Mouse (Mus musculus) erythroblast, adult 5-6 weeks (primary cell): ENCODE results near the gene Osbpl10. TPM values are rescaled to one million over a fixed set of nuclear protein-coding genes. Genes with fewer than 3 reads are reported as not detected.

Source experiments
- ATAC-seq: replicated peaks from 2 replicates; pipeline ENCODE4 v1.8.0; 2016; ENCODE audit warnings: moderate number of reproducible peaks, mild to moderate bottlenecking, moderate TSS enrichment, inconsistent platforms; ENCODE audit not compliant: poor library complexity, low FRiP score, severe bottlenecking
- total RNA-seq, 2 experiments: library from RNA; stranded (forward) in 1 of 2; stranded (reverse) in 1 of 2; fragments of 150-400 nt in 1 of 2; fragments of 200-764, 138-1000 nt in 1 of 2; gene quantifications; 2 replicates each; pipeline versions ENCODE4 v1.2.3 to v1.2.4; 2015 to 2017; ENCODE audit warnings: low replicate concordance in 2 of 2

Gene Osbpl10
- total RNA-seq, 2 experiments from 2014 or later: not detected

DNA sequence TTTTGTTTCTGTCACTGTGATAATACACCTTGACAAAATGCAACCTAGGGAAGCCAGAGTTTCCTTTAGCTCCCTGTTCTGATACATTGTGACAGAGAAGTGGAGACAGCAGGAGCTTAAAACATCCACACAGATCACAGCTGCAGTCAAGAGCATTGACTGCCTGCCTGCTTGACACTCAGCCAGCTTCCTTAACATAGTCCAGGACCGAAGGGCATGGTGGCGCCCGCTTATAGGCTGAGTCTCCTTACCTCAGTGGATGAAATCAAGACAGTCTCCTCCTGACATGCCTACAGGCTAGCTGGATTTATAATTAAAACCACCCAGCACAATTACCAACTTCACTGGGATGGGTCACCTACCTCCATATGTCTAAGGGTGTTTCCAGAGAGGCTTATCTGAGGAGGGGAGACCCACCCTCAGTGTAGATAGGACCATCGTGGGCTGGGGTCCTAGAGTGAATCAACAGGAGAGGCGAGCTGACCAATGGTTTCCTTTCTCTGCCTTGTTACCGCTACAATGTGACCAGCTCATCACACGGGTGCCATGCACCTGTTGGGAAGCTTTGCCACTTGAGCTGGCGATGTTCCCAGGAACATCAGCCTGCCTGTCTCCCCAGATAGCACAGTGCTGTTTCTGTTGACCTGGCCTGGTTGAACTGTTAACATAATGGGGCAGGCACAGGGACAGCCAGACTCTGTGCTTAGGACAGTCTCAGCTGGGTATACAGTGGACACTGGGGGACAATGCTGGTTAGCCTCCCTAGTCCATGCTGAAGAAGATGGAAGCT lies 76.9 kb downstream of the Osbpl10 start:
- no peak for ATAC-seq

DNA sequence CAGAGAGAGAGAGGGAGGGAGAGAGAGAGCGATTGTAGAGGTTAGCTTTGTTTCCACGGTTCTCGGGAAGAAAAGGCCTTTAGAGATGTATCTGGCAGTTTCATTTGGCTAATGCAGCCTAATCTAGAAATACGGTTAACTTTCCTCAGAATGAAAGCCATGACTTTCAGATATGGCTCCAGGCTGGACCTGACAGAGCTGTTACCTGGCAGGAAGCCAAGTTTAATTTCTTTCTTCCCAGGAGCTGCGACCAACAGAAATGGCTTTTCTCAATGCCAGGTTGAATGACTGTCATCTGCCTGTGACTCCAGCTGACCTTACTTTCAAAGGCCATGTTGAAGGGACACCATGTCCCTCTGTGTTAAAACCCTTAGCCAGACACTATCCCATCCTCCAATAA lies 80.4 kb downstream of the Osbpl10 start:
- no peak for ATAC-seq

DNA sequence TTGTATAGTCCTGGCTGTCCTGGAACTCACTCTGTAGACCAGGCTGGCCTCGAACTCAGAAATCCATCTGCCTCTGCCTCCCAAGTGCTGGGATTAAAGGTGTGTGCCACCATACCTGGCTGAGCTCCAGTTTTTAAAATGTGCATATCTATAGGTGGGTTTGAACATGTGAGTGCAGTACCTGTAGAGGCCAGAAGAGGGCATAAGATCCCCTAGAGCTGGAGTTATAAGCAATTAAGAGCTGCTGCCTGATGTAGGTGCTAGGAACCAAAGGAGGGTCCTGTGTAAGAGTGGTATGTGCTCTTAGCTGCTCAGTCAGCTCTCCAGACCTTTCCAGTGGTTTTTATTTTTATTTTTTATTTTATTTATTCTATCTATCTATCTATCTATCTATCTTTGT lies 86.5 kb downstream of the Osbpl10 start:
- no peak for ATAC-seq

DNA sequence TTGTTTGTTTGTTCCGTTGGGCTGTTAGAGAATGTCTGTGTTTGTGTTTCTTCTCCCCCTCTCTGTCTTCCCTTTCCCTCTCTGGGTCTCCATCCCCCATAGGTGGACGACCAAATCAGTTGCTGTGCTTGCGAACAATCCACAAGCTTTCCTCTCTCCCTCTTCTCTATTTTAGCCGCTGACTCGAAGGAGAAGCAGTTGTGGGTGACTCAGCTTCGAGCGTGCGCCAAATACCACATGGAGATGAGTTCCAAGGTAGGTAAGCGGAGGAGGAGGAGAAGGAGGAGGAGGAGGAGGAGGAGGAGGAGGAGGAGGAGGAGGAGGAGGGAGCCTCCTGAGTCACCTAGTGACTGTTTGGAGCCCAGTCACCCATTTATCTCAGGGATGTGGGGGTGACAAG lies 88.7 kb downstream of the Osbpl10 start:
- no peak for ATAC-seq

DNA sequence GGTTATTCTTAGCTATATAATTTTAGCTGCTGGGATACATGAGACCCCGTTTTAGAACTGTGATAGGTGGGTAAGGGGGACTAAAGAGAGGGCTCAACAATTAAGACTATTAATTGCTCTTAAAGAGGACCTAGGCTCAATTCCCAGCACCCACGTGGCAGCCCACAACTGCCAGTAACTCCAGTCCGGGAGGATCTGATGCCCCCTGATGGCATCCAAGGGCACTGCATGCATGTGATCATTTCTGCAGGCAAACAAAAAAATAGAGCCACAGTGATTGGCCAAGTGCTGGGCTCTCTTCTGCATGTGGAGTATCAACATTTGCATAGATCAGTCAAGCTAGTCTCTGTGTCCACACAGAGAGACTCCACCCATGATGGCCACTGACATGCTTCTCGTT lies 96.8 kb downstream of the Osbpl10 start:
- ATAC-seq: no peak

DNA sequence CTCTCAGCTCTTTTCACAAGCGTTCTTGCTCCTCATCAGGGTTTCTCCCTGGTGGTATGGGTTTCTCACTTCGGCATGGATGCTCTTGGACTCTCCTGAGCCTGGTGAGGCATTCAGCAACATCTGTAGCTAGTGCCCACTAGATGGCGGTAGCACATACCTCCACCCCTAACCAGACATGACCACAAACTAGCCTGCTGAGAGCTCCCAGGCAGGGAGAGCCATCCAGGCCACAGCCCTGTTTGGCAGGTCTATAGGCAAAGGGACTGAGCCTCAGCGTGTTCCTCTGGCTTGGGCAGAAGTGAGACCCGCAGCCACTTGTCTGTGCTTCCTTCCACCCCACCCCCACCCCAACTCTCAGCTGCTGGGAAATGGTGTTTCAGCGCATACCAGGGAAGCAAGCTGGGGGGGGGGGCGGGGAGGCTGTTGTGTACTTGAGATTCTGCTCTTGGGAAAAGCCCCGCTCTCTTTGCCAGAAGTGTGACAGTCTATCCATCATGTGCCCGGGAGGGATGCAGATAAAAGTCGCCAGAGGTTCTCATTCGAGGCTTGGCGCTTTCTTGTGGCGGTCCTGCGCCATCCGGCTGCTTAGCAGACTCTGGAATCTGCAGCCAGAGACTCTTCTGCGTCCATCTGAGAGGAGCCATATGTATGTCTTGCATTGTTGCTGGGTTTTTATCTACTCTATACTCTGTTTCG lies 110.1 kb downstream of the Osbpl10 start:
- ATAC-seq: no peak

DNA sequence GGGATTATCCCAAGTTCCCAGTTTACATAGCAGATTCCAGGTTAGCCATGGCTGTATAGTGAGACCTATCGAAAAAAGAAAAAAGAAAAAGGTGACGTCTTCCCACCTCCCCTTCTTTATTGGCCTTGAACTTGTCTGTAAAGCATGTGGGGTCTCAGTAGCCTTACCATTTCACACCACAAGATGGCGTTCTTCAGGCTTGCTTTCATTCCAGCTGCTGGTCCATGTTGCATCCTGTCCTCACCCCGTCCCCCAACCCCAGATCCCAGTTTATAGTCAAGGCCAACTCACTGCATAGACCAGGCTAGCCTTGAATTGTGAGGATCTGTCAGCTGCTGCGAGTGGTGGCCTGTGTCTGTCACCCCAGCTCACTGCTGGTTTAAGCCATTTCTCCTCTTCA lies 111.3 kb downstream of the Osbpl10 start:
- ATAC-seq: no peak

DNA sequence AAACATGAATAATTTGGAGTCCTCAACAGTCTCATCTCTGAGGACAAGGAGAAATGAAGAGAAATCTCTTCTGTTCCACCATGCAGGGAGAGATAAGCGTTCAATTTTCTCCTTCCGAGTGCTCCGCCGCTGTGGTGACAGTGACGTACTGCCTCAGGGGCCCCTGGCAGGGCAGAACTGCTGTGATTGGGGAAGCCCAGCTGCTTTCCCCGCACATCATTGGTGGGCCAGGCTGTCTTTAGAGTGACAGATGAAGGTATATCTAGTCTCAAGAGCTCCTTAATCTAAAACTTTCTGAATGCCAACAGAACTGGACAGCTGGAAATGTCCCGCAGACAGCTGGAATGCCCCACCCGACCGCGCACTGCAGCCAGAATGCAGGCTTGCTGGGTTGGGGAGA lies 118.1 kb downstream of the Osbpl10 start:
- ATAC-seq: no peak

DNA sequence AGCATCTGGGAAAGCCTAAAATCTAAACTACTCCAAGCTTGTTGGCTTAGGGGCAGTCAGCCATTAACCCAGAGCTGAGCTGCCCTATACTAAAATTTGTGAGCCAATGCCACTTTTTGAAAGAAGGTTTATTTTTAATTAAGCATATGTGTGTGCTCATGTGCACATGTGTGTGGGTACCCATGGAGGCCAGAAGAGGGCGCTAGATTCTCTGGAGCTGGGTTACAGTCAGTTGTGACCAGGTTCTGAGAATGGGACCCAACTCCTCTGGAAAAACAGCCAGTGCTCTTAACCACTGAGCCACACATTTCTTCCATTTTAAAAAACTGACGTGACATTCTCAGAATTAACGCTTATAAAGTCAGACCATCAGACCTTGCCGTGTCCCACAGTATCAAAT lies 119.0 kb downstream of the Osbpl10 start:
- no peak for ATAC-seq

DNA sequence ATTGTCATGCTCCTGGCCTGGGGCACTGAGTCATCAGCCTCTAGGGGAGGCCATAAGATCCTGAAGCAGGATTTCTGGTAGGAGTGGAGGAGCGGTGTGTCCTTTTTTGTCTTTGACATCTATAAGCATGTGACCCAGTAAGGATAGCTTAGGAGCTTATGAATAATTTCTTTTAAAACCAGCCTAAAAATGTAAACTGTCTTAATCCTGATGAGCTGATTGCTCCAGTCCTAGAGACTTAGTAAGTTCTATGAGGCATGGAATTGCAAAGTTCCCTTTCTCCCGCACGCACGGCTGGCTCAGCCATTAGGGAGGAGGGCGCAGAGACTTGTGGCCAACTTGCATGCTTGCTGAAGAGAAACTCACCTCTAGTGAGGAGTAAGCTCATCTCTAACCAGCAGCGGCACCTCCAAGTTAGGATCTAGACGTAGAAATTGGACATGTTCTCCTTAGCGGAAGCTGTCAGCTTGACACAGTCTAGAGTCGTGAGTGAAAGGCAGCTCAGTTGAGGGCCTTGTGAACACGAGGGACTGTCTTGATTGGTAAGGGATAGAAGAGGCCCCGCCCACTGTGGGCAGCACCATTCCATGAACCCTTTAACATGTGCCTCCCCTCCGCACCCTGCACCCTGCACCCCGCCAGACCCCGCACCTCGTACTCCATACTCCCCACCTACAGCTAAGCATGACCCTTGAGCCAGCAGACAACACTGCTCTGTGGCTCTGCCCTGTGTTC lies 122.0 kb downstream of the Osbpl10 start:
- ATAC-seq: no peak

DNA sequence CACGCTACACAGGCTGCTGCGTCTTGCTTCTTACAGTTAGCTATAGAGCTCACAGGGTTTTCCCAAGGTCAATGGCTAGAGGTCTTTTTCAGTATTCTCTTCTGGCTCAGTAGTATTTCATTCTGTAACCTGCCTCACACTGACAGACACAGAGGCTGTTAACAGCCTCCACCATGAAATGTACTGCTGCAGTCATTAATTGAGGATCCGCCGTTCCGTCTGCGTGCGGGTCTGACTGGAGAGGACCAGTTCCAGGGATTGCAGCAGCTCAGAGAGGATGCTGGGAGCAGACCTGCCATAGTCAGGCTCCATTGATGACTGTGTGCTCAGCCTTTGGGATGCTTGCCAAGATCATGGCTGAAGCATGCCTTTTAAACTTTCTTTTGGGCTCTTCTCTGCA lies 129.1 kb downstream of the Osbpl10 start:
- ATAC-seq: no peak

DNA sequence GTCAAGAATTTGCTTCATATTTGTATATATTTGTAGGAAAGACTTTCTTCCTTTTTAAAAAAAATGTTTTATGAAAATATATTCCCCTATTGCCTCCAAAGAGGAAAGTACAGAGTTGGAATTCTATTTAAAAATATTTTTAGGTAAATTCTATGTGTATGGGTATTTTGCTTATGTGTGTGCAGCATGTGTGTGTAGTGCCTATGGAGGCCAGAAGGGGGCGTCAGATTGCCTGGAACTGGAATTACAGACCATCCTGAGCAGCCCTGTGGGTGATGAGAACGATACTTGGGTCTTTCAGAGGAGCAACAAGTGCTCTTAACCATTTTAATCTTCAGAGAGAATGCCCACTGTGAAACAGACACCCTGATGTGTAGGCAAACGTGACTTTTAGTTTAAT lies 132.3 kb downstream of the Osbpl10 start:
- ATAC-seq: no peak

DNA sequence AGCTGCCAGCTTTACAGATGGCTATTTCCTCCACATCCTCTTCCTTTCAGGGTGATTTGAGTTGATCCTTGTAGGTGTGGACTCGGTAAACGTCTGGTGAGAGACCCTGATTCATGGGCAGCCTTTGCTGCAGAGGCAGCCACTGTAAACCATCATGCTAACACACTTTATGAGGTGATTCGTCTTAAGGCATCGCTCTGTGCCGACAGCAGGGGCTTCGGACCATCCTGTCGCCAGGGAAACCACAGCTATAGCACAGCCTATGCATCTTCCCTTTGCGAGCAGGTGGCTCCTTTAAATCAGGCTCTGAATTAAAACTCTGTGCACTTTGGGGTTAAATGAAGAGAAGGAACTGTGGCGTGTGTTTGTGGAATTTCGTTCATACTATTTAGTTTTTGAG lies 138.9 kb downstream of the Osbpl10 start:
- ATAC-seq: no peak

DNA sequence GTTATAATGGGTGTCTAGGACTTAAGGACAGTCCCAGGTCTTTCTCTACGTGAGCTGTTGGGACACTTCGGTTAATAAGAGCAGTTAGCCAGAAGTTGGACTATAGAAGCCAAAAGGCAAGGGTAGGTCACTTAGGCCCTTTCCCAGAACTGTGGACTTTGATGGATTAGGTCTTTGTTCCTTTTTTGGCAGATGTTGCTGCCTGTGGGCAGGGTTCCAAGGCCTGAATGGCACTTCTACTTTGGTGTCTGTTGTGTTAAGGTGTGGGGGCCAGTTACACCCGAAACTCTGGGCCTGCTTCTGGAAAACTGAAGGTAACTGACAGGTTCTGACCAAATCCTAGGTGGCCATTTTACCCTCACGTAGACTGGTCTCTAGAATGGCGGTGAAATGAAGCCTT lies 141.9 kb downstream of the Osbpl10 start:
- ATAC-seq: no peak

DNA sequence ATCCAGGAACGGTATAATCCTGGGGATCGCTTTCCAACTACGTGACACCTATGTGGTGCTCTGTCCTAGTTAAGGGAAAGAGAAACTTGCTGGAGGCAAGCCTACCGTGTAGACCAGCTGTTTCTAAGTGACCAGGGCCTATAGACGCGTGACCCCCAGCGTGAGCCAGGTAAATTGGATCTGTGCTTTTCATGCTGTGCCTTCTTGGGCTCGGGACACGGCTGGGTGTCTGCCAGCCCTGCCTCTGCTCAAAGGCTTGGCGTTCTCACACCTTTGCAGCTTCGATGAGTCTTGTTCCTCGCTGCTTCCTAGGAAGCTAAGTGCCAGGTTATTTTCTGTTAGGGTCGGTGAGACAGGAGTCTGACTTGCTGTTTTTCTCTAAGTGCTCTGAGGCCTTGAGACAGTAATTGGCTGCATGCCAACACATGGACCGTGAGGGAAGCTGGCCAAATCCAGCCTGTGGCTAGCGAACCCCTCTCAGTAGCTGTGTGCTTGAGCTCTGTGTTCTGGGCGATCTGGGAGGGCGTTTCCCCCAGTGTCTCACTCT lies 142.4 kb downstream of the Osbpl10 start:
- no peak for ATAC-seq

DNA sequence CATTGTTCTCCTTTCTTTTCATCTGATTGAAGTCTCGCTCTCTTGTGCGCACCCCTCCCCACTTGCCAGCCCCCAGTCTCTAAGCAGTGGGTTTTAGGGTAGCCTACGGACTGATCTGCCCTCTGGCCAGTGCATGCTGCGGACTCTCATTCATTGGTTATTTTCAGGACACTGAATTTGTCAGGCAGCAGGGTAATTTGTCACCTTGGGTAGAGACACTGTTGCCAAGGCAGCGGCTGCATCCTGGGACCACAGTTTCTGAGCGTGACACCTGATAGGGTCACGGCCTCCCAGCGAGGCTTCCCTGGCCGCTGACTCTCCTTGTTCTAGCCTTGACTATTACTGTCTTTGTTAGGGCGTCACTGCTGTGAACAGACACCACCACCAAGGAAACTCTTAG lies 149.0 kb downstream of the Osbpl10 start:
- no peak for ATAC-seq

DNA sequence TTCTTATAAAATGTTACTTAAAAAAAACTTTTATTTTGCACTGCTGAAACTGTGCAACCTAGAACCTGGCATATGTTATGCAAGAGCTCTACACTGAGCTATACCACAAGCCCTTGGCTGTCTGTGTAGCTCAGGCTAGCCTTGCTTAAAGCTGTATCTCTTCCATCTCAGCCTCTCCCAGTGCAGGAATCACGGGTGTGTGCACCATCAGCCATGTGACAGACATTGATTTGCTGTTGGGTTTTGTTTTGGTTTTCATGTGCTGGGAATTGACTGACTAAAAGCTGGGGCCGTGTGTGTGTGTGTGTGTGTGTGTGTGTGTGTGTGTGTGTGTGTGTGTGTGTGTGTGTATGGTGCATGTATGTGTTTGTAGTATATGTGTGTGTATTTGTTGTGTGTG lies 155.6 kb downstream of the Osbpl10 start:
- no peak for ATAC-seq

DNA sequence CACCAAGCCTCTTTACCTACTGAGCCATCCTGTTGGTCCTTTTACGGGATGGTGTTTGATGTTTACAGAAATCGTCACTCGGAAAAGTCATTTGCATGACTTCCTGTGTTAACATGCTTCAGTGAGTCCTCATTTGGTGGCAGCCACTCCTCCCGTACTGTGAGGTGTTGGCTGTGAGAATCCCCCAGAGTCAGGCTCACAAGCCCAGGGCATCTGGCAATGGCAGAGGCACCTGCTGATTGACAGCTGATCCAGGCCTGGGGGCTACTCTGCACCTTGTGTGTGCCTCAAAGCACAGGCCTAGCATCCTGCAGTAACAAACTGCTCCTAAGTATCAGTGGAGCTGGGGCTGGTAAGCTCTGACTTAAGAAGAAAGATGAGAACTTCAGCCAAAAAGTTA lies 156.4 kb downstream of the Osbpl10 start:
- no peak for ATAC-seq

DNA sequence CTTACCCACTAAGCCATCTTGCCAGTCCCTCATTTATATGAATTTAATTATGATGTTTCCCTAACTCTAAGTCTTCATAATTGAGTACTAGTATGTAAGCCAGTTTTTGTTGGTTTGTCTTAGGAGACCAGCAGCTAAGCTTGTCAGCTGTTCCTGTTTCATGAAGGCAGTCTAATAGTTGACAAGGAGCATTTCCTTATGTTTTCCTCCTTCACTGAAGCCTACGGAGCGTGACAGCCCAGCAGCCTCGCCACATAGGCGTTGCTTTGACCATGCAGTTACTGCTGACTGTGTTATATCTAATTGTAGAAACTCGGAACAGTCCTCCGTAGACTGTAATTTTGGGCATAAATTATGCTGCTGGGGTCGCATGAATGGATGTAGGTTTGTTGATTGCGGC lies 157.0 kb downstream of the Osbpl10 start:
- ATAC-seq: no peak

DNA sequence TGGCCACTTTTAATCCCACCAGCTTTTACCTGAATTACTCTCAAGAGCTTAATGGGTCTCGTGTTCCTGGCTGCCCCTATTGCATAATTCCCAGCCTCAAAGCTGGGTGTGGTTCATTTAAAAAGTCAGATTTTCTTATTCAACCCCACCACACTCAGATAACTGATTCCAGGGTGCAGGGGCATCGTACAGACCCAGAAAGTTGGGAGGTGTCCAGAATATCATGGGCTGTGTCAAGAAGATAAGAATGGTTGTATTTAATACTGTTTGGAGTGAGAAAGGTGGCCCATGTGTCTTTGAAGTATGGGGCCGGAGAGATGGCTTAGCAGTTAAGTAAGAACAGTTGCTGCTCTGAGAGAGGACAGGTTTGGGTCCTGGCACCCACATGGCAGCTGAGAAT lies 159.5 kb downstream of the Osbpl10 start:
- no peak for ATAC-seq
